Mouse (Mus musculus) Muller cell, postnatal 12 days (primary cell): ENCODE results near the gene Alg2.

Experiments
- DNase-seq: peaks from one replicate; pipeline ENCODE4 v3.0.0-alpha.2; 2015; ENCODE audit errors: inconsistent ontology term

Gene Alg2

GRCm38 (mm10) chr4:47473968-47474729 lies at the start of gene Alg2, which contains the start of gene Sec61b:
Gene Alg2 (minus strand): TSS chr4:47474333.
Gene Sec61b (plus strand): TSS chr4:47474658.
- peak; percentile 99 for DNase-seq

- peak; percentile 48 for DNase-seq
These were observed 47.9 kb upstream of the Alg2 start for GRCm38 (mm10) chr4:47521884-47522605.

GRCm38 (mm10) chr4:47520076-47520475 lies 45.9 kb upstream of the Alg2 start:
- DNase-seq: peak; percentile 66

- peak; percentile 19 for DNase-seq
These were observed 44.5 kb upstream of the Alg2 start for GRCm38 (mm10) chr4:47518551-47519181.

- peak; percentile 90 for DNase-seq
These were observed 30.8 kb upstream of the Alg2 start for GRCm38 (mm10) chr4:47504841-47505517.

GRCm38 (mm10) chr4:47503045-47503444 lies 28.9 kb upstream of the Alg2 start:
- peak; percentile 25 for DNase-seq

GRCm38 (mm10) chr4:47502546-47502971 lies 28.4 kb upstream of the Alg2 start:
- peak; percentile 37 for DNase-seq

- DNase-seq: no peak
These were observed 25.0 kb upstream of the Alg2 start for GRCm38 (mm10) chr4:47499121-47499545.

GRCm38 (mm10) chr4:47497811-47498385 lies 23.8 kb upstream of the Alg2 start:
- DNase-seq: no peak

- peak; percentile 37 for DNase-seq
These were observed 20.6 kb upstream of the Alg2 start for GRCm38 (mm10) chr4:47494686-47495085.

- no peak for DNase-seq
These were observed 20.0 kb upstream of the Alg2 start for GRCm38 (mm10) chr4:47494137-47494536.

GRCm38 (mm10) chr4:47493456-47493855 lies 19.3 kb upstream of the Alg2 start:
- DNase-seq: no peak

- no peak for DNase-seq
These were observed 18.4 kb upstream of the Alg2 start for GRCm38 (mm10) chr4:47492311-47493086.

GRCm38 (mm10) chr4:47491243-47491642 lies 17.1 kb upstream of the Alg2 start:
- no peak for DNase-seq

GRCm38 (mm10) chr4:47480576-47480975 lies 6.4 kb upstream of the Alg2 start:
- no peak for DNase-seq

- no peak for DNase-seq
These were observed 6.0 kb upstream of the Alg2 start for GRCm38 (mm10) chr4:47480095-47480494.

GRCm38 (mm10) chr4:47477539-47477938 lies 3.4 kb upstream of the Alg2 start:
- DNase-seq: no peak

- no peak for DNase-seq
These were observed 854 bp upstream of the Alg2 start for GRCm38 (mm10) chr4:47474730-47475643.

GRCm38 (mm10) chr4:47473586-47473967 lies 556 bp downstream of the Alg2 start:
- no peak for DNase-seq

- DNase-seq: no peak
These were observed 6.9 kb downstream of the Alg2 start for GRCm38 (mm10) chr4:47467196-47467595.
